Mouse (Mus musculus) hindbrain, embryonic 10.5 days (tissue): ENCODE results near the gene Tbcd. TPM values are rescaled to one million over a fixed set of nuclear protein-coding genes. Genes with fewer than 3 reads are reported as not detected.

Experiments
- DNase-seq: peaks from one replicate; pipeline ENCODE4 v3.0.0-alpha.2; 2017; ENCODE audit warnings: low spot score
- H3K27ac ChIP-seq: fragments of 300-500 bp; sonication (generic); 2 replicates; pipeline ENCODE4 v1.5.1; 2016; ENCODE audit warnings: mild to moderate bottlenecking, moderate library complexity
- H3K27me3 ChIP-seq: fragments of 300-500 bp; sonication (generic); 2 replicates; pipeline ENCODE4 v1.6.1; 2016; ENCODE audit warnings: mild to moderate bottlenecking; ENCODE audit not compliant: poor library complexity, insufficient read depth, severe bottlenecking
- H3K36me3 ChIP-seq: fragments of 300-500 bp; sonication (generic); 2 replicates; pipeline ENCODE4 v1.6.1; 2016; ENCODE audit warnings: mild to moderate bottlenecking, moderate library complexity
- H3K4me1 ChIP-seq: fragments of 300-500 bp; sonication (generic); replicated peaks from 2 replicates; pipeline ENCODE4 v1.6.1; 2016; ENCODE audit warnings: mild to moderate bottlenecking
- H3K4me3 ChIP-seq: fragments of 300-500 bp; sonication (generic); 2 replicates; pipeline ENCODE4 v1.5.1; 2016; ENCODE audit warnings: mild to moderate bottlenecking, moderate library complexity
- H3K9me3 ChIP-seq: fragments of 300-500 bp; sonication (generic); 2 replicates; pipeline ENCODE4 v1.6.1; 2016; ENCODE audit warnings: mild to moderate bottlenecking, moderate library complexity
- WGBS: fragments of 180-500 bp; shearing (Covaris S2); methylation state at CpG from one replicate; pipeline ENCODE4 v1.1.7; 2016; 5-methylcytosine and 5-hydroxymethylcytosine counted together
- polyA plus RNA-seq: library from polyadenylated mRNA; unstranded; fragments of >200 nt; fragmentation: Nextera tagmentation; extraction: Ambion mirVana; gene quantifications from 2 replicates; pipeline ENCODE4 v1.2.1, GENCODE M21; 2016

Tbcd gene
- polyA plus RNA-seq, 1 experiment from 2014 or later = 61.8 TPM

DNA sequence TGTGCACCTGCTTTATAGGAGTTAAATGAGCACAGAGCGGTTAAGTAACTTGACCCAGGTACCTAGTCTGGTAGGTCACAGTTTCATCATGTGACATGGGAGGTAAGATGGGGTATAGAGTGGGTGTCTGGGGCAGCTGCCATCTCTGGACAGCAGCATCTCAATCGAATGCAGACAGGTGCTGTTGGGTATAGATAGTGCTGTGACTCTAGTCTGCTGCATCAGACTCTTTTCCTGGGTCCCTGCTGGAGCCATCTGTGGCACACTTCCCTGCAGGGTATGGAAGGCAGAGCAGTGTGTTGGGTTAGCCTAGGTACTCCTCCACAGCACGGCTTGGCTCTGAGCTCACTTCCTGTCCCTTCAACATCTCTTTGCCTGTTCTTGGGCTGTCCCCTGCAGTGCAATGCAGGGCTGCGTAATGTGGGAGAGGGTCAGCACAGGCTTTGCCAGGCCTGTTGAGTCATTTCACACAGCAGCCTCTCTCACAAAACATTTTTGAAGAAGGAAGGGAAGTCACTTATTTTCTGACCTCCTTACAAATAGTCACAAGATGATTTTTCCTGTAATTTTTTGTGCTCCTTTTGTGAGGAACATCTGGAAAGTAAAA lies 70.5 kb downstream of the Tbcd start:
- Histone ChIP-seq H3K4me3 (no peak overlapping the region), H3K27ac (no peak overlapping the region), H3K9me3 (no peaks in the 10 kb centered on the region), H3K27me3 (no peaks in the 10 kb centered on the region), H3K36me3 (no peaks in the 10 kb centered on the region), H3K4me1 (peaks cover 3% of the 10 kb centered on the region; the same call in 1 of the 2 replicates)
- no peak for DNase-seq
- WGBS = 87% methylated on average over 4 of the region's 4 CpGs

DNA sequence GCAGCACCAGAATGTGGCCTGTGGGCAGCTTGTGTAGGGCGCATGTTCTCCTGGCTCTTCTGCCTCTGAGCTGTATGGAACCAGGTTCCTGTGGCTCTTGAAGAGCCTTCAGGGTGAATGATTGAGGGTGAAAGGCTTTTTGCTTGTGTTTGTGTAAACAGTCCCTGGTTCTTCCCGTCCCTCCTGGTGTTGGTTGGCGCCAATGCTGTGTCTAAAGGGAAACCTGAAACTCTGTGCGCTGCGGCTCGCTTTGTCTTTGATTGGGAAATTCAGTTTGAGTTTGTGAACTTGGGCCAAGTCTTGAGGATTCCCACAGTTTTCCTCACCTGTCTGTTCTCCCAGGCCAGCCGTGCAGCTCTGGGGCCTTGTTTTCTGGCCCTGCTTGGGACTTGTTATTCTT lies 72.4 kb downstream of the Tbcd start:
- Histone ChIP-seq H3K9me3 (no peaks in the 10 kb centered on the region), H3K4me3 (no peak overlapping the region), H3K36me3 (no peaks in the 10 kb centered on the region), H3K27me3 (no peaks in the 10 kb centered on the region), H3K4me1 (peaks cover 3% of the 10 kb centered on the region; the same call in 1 of the 2 replicates), H3K27ac (no peak overlapping the region)
- WGBS = 92% methylated on average over 7 of the region's 7 CpGs
- no peak for DNase-seq

DNA sequence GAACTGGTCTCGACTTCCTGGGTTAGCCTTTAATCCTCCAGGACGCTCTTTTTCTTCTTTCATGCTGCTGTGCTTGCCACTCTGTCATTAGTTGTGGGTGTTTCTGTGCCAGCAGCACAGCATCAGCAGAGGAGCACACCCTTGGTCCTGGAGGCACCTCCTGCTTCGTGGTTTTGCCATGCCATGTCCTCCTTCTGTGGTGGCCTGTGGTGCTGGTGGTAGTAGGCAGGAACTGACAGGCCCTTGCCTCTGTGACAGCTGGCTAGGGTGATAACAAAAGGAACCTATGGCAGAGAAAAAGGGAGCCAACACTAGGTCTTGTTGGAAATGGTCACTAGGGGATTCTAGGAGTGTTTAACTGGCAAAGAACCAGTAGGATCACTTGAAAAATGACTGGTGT lies 78.0 kb downstream of the Tbcd start:
- no peak overlapping the region for H3K27ac ChIP-seq
- H3K9me3 ChIP-seq = no peaks in the 10 kb centered on the region
- no peak overlapping the region for H3K4me3 ChIP-seq
- no peaks in the 10 kb centered on the region for H3K36me3 ChIP-seq
- H3K4me1 ChIP-seq = no peaks in the 10 kb centered on the region
- DNase-seq = no peak
- H3K27me3 ChIP-seq = no peaks in the 10 kb centered on the region
- WGBS = 94% methylated on average over 3 of the region's 3 CpGs

DNA sequence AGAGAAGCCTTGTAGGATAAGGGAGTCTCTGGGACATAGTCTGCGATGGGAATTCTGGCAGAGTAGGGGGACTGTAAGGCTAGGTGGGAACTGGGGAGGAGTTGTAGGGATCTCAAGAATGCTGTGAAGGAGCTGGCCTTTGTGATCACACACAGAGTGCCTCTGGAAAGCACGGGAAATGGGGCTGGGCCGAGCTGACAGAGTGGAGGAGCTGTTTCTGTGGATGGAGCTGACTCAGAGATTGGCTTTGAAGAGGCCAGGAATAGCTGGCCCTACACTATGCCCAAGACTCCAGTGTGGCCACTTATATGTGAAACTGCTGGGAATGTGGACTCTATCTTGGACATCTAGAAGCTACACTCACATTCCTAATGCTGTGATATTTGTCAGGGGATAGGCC lies 84.8 kb downstream of the Tbcd start:
- Histone ChIP-seq H3K4me1 (no peaks in the 10 kb centered on the region), H3K27ac (0 out of 2 replicates have a peak overlapping the region, but pooled peaks have one; percentile 23), H3K9me3 (no peaks in the 10 kb centered on the region), H3K27me3 (no peaks in the 10 kb centered on the region), H3K36me3 (peaks cover 10% of the 10 kb centered on the region), H3K4me3 (no peak overlapping the region)
- DNase-seq = no peak
- 48% methylated on average over 3 of the region's 3 CpGs for WGBS

DNA sequence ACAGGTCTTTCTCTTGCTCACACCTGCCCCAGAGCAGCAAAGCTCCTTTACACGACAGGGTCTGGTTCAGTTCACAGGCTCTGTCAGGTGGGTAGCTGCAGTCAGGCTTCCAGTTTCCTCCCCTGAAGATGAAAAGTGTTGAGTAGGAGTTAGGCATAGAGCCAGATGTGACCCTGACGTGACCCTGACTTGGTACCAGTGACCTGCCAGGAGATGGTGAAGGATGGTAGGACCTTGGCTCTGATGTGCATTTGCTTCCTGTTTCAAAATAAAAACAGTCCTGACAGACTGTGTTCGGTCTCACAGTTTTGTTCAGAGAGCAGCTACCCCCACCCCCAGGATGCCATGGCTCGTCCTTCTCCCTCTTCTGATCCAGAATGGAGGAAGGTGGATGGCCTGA lies 90.7 kb downstream of the Tbcd start:
- H3K36me3 ChIP-seq = peaks cover 31% of the 10 kb centered on the region
- no peaks in the 10 kb centered on the region for H3K27me3 ChIP-seq
- 85% methylated on average over 4 of the region's 4 CpGs for WGBS
- 0 out of 2 replicates have a peak, but pooled peaks cover 6% of the 10 kb centered on the region for H3K4me1 ChIP-seq
- no peaks in the 10 kb centered on the region for H3K9me3 ChIP-seq
- no peak for DNase-seq
- H3K4me3 ChIP-seq = no peak overlapping the region
- no peak overlapping the region for H3K27ac ChIP-seq

DNA sequence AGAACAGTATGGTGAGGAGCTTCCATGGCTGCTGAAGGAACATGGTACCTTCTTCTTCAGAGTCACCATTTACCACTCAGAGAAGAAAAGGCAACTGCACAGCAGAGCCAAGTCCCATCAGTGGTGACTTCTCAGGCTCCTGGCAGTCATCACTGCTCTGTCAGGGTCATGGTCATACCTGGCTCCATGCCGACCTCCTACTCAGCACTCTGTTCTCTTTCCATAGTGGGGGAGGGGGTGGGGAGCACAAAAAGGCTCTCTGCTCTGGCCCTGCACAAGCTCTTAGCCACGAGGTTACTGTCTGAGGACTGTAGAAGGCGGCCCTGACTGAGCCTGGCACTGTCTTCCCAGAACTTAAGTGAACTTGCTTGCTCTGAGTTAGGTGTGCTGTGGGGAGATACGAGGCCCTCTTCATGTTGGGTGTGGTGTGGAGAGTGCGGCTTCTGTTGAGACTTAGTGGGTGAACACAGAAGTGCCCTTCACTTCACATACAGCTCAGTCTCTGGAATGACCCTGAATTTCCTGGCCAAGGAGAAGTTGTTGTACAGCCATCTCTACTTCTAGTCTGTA lies 91.6 kb downstream of the Tbcd start:
- Histone ChIP-seq H3K27me3 (no peaks in the 10 kb centered on the region), H3K27ac (no peak overlapping the region), H3K36me3 (peaks cover 31% of the 10 kb centered on the region), H3K9me3 (no peaks in the 10 kb centered on the region), H3K4me1 (0 out of 2 replicates have a peak, but pooled peaks cover 9% of the 10 kb centered on the region), H3K4me3 (no peak overlapping the region)
- no peak for DNase-seq
- 88% methylated on average over 5 of the region's 5 CpGs for WGBS

DNA sequence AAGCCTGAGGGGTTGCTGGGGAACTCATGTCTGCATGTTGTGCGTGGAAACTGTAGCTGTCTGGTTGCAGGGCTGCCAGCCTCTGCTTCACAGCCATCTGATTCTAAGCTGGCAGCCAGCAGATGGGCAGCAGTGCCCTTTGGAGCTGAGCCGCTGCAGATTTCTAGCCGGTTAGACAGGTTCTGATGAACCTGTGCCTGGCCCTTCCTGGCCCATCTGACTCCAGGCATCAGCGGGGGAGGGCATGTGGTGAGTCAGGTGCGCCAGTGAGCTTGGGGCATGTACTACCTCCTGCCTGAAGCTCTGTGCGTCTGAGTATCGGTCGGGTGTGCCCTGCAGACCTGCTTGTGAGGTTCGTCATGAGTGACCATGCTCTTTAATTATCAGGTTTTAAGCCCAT lies 92.2 kb downstream of the Tbcd start:
- Histone ChIP-seq H3K36me3 (peaks cover 31% of the 10 kb centered on the region), H3K9me3 (no peaks in the 10 kb centered on the region), H3K4me3 (no peak overlapping the region), H3K4me1 (peaks cover 13% of the 10 kb centered on the region), H3K27me3 (no peaks in the 10 kb centered on the region), H3K27ac (0 out of 2 replicates have a peak overlapping the region, but pooled peaks have one; percentile 12)
- no peak for DNase-seq
- WGBS = 92% methylated on average over 9 of the region's 9 CpGs

DNA sequence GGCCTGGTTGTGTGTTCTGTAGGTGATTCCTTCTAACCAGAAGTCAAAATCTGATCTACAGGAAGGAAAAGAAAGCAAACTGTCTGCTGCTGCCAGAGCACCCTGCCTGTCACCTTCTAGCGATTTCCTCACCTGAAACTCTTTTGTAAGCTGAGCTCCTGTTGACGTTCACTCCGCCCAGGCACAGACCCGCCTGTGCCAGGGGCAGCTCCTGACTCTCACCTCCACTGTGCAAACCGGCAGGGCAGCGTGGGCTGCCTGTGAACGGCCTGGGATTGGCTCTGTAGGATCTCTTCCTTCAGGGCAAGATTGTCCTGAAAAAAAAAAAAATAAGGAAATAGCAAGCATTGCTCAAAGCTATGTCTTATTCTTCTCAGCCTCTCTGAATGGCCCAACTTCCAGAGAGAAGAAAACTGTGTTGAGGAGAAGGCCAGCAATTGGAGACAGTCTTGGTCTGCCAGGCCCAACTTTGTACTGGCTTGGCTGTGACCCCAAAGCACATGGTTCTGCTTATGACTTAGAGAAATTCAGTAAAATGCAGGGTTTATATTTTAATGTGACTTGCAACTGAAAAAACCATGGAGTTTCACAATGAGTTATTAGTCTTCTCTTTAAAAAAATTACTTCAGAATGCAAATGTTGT lies 93.1 kb downstream of the Tbcd start:
- no peak overlapping the region for H3K4me3 ChIP-seq
- no peaks in the 10 kb centered on the region for H3K27me3 ChIP-seq
- 77% methylated on average over 7 of the region's 7 CpGs for WGBS
- peaks cover 31% of the 10 kb centered on the region for H3K36me3 ChIP-seq
- DNase-seq = no peak
- peaks cover 22% of the 10 kb centered on the region for H3K4me1 ChIP-seq
- no peak overlapping the region for H3K27ac ChIP-seq
- H3K9me3 ChIP-seq = no peaks in the 10 kb centered on the region

DNA sequence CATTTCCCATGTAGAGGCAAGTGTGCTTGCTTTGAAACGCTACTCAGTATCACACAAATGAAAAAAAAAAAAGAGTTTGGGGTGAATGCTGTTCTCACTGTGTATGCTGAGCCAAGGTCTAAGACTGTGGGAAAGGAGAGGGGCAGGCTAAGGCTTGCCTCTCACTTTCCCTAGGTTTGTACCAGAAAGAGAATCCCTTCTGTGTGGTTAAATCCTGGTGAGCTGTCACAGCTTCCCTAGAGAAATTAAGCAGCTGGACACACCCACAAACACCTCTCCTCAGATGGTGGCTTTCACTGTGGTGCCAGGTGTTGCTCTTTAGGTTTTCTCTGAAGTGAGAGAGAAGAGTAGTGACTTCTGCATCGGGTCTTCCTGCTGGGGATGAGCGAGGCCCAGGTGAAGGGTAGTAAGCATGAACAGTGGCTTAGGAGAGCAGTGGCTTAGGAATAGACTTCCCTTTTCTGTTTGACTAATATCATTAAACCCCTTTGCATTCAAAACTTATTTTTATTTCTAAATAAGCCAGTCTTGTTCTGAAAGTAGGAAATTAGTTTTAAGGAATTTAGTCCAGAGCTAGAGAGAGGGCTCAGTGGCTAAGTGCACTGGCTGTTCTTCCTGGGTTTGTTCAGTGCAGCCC lies 93.8 kb downstream of the Tbcd start:
- Histone ChIP-seq H3K27ac (no peak overlapping the region), H3K36me3 (peaks cover 33% of the 10 kb centered on the region), H3K27me3 (no peaks in the 10 kb centered on the region), H3K9me3 (no peaks in the 10 kb centered on the region), H3K4me3 (no peak overlapping the region), H3K4me1 (peaks cover 29% of the 10 kb centered on the region)
- DNase-seq = no peak
- WGBS = 88% methylated on average over 3 of the region's 3 CpGs

DNA sequence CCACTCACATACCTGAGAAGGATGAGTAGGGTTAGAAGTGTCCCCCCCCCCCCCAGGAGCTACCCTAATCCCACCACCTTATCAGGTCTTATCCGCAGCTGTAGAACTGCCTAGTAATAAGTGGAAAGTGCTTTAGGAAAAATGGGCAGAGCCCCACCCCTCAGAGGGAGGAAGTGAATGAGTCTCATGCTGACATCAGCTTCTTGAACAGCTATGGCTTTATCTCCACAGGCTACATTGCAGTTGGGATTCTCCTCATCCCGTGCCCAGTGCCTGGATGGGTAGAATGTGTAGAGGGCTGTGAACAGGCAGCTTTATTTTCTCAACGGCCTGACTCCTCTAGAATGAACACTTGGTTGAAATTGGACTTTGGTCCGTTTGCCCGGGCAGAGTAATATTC lies 95.5 kb downstream of the Tbcd start:
- H3K36me3 ChIP-seq = peaks cover 18% of the 10 kb centered on the region
- no peak for DNase-seq
- no peak overlapping the region for H3K4me3 ChIP-seq
- H3K9me3 ChIP-seq = no peaks in the 10 kb centered on the region
- peaks cover 35% of the 10 kb centered on the region for H3K4me1 ChIP-seq
- H3K27ac ChIP-seq = no peak overlapping the region
- no peaks in the 10 kb centered on the region for H3K27me3 ChIP-seq
- 88% methylated on average over 5 of the region's 5 CpGs for WGBS

DNA sequence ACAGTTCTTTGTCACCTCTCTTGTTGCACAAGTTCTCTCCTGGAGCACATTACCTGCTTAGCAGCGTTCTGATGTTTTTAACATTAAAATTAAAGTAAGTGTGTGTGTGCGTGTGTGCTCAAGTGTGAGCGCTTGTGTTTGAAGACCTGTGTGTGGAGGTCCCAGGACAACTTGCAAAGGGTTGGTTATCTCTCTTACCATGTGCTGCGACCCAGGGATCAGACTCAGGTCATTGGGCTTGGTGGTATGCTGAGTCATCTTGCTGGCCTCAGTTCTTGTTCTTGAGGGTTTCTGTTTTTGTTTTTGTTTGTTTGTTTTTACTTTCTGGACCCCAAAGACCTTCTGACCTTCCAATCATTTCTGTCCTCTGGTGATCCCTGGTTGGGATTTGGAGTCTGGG lies 96.2 kb downstream of the Tbcd start:
- DNase-seq = no peak
- no peaks in the 10 kb centered on the region for H3K9me3 ChIP-seq
- peaks cover 11% of the 10 kb centered on the region for H3K36me3 ChIP-seq
- no peaks in the 10 kb centered on the region for H3K27me3 ChIP-seq
- H3K4me3 ChIP-seq = no peak overlapping the region
- 95% methylated on average over 4 of the region's 4 CpGs for WGBS
- H3K4me1 ChIP-seq = peaks cover 35% of the 10 kb centered on the region
- no peak overlapping the region for H3K27ac ChIP-seq

DNA sequence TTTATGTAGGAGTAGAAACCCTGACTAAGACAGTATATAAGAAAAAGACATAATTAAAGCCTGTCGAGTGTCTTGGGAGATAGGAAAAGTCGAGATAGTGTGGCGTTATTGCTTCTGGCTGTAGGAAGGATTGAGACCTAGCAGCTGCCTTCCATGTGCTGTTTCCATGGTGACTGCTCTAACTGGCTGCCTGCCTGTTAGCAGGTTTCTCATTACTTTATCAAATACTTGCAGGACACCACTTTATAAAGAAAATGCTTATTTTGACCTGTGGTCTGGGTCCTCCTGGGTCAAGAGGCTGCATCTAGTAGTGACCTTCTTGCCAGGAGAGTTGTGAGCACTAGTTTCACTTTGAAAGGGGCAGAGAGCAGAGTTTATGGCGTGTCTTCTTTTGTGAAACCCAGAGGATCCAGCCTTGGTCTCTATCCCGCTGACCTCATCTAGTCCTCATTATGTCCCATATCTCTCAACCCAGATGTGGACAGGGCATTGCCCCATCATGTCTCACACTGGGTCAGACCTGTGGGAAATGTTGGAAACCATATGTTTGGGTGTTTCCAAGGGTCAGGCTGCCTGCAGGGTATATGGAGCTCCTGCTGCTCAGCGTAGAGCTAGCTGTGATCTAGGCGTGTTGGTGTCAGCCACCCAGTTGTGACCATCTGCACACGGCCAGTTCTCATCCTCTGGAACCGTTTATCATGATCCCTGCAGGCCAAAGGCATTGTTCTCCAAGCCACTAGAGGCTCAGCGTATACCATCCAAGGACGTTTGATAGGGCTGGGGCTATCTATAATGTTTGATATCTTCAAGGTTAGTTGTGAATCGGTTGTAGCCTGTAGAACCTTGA lies 97.5 kb downstream of the Tbcd start:
- peak; percentile 5 for DNase-seq

More for the DNA sequence above, 97.5 kb downstream of the Tbcd start:
- Histone ChIP-seq H3K36me3 (0 out of 2 replicates have a peak, but pooled peaks cover 5% of the 10 kb centered on the region), H3K4me3 (no peak overlapping the region), H3K27ac (peak overlapping the region; percentile 14), H3K27me3 (no peaks in the 10 kb centered on the region), H3K4me1 (peaks cover 29% of the 10 kb centered on the region), H3K9me3 (no peaks in the 10 kb centered on the region)
- 67% methylated on average over 12 of the region's 12 CpGs for WGBS
